Mouse (Mus musculus) kidney, adult 2 months (tissue): ENCODE results near the gene Flt1. TPM values are rescaled to one million over a fixed set of nuclear protein-coding genes. Genes with fewer than 3 reads are reported as not detected.

Experiments
- DNase-seq: peaks from one replicate; pipeline ENCODE4 v3.0.0; 2021
- H3K27ac ChIP-seq: fragments of 200-500 bp; 2 replicates; pipeline ENCODE4 v1.5.1; 2012; ENCODE audit warnings: low read depth, low read length, control low read depth, inconsistent platforms; ENCODE audit not compliant: insufficient read depth
- H3K27me3 ChIP-seq: fragments of 200-500 bp; replicated peaks from 2 replicates; pipeline ENCODE4 v1.6.1; 2012; ENCODE audit warnings: mild to moderate bottlenecking, moderate library complexity, low read length, inconsistent platforms; ENCODE audit not compliant: control insufficient read depth, insufficient read depth
- H3K36me3 ChIP-seq: fragments of 200-500 bp; 2 replicates; pipeline ENCODE4 v1.6.1; 2012; ENCODE audit warnings: mild to moderate bottlenecking, moderate library complexity, low read length, inconsistent platforms; ENCODE audit not compliant: control insufficient read depth, insufficient read depth
- H3K4me1 ChIP-seq: fragments of 200-500 bp; 2 replicates; pipeline ENCODE4 v1.6.1; 2011; ENCODE audit warnings: low read length; ENCODE audit not compliant: control insufficient read depth, insufficient read depth
- H3K4me3 ChIP-seq: fragments of 200-500 bp; 2 replicates; pipeline ENCODE4 v1.5.1; 2011; ENCODE audit warnings: mild to moderate bottlenecking, low read depth, low read length, control low read depth; ENCODE audit not compliant: insufficient read depth
- CTCF ChIP-seq: fragments of 200-500 bp; conservative IDR thresholded peaks from 2 replicates; pipeline ENCODE4 v1.5.1; 2011; ENCODE audit warnings: low read depth, mild to moderate bottlenecking, control low read depth, low read length, moderate library complexity, mixed read lengths; ENCODE audit not compliant: insufficient read depth, insufficient read length
- POLR2A ChIP-seq: fragments of 200-500 bp; IDR thresholded peaks from one replicate; pipeline ENCODE4 v1.6.1; 2011; ENCODE audit warnings: low read depth, low read length, control low read depth
- WGBS: fragments of 180-500 bp; shearing (Covaris S2); methylation state at CpG from one replicate; pipeline ENCODE4 v1.1.7; 2018; 5-methylcytosine and 5-hydroxymethylcytosine counted together
- polyA plus RNA-seq: library from polyadenylated mRNA; depleted of rRNA; stranded (reverse); fragments of >200 nt; gene quantifications from 2 replicates; pipeline ENCODE4 v1.2.3, GENCODE M21; 2012

The Flt1 gene
- polyA plus RNA-seq, 1 experiment, result 17.5 TPM

GRCm38 (mm10) chr5:147607256-147607975, 118.4 kb downstream of the Flt1 start:
- no peaks in the 10 kb centered on the region for H3K36me3 ChIP-seq
- peak; percentile 62 for DNase-seq
- H3K27me3 ChIP-seq, result no peaks in the 10 kb centered on the region
- no peak overlapping the region for H3K4me3 ChIP-seq
- no peak overlapping the region for H3K27ac ChIP-seq
- H3K4me1 ChIP-seq, result peaks cover 4% of the 10 kb centered on the region; the same call in 1 of the 2 replicates
- 71% methylated on average over 13 of the region's 13 CpGs for WGBS
- no peak for TF ChIP-seq POLR2A

DNA sequence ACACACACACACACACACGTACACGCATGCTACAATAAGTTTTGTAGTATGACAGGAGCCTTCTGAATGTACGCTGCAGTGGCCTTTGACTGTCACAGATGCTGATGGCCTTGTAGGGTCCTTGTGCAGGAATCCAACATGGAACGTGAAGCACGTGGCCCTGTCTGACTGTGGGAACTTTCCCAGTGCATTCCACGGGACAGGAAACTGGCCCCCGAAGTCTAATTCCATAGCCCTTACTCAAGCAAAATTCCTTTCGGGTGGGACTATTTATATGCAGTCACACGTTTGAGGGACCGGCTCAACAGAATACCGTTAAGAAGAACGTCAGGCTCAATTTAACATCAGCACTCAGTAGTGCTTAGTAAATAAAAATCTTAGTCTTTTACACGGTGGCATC, 119.1 kb downstream of the Flt1 start:
- Histone ChIP-seq H3K4me1 (peaks cover 4% of the 10 kb centered on the region; the same call in 1 of the 2 replicates), H3K4me3 (no peak overlapping the region)
- 58% methylated on average over 13 of the region's 13 CpGs for WGBS

DNA sequence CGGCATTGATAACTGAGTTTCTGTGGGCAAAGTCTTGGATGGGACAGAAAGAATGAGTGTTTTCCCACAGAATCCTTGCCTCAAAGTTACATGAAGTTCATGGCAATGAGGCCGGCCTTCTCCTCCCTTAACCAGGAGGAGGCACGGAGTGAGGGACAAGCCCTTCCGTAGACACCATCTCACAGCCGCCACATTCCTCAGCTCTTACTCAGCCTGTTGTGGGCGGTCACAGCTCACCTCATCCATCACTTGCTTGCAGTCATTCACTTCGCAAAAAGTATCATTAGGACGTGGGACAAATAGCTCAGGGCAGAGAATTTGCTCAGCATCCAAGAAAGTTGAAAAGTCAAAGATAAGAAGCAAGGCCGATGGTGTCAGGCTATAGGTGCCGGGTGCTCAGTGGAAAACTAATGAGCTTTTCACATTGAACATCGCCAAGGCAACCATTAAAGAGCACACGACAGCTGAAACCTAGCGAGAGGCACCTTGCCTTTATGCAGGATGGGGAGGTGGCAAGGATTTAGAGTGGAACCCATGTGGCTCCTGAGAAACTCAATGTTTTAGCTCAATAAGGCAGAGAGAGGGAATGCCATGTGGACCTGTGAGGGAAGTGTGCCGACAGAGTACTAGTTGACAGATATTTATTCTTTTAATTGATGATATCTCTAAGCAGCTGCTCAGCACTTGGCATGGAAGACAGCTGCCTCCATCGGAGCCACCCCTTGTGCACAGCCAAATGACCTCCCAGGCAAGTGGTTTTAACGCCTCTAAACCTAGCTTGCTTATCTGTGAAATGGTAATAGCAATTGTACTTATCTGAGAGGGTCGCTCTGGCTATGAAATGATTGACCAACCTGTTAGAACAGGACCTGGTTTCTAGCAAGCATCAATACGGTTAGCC, 124.1 kb downstream of the Flt1 start:
- 70% methylated on average over 18 of the region's 18 CpGs for WGBS
- DNase-seq, result no peak
- no peak overlapping the region for H3K27ac ChIP-seq
- no peak for TF ChIP-seq POLR2A
- TF ChIP-seq CTCF, result no peak
- no peaks in the 10 kb centered on the region for H3K4me1 ChIP-seq
- no peaks in the 10 kb centered on the region for H3K36me3 ChIP-seq
- H3K27me3 ChIP-seq, result no peaks in the 10 kb centered on the region
- no peak overlapping the region for H3K4me3 ChIP-seq

More for the DNA sequence above, 119.1 kb downstream of the Flt1 start:
- no peak for TF ChIP-seq POLR2A
- no peak for TF ChIP-seq CTCF
- Histone ChIP-seq H3K27ac (no peak overlapping the region), H3K36me3 (no peaks in the 10 kb centered on the region), H3K27me3 (no peaks in the 10 kb centered on the region)
- peak; percentile 62 for DNase-seq

- no peaks in the 10 kb centered on the region for H3K4me1 ChIP-seq
- no peak overlapping the region for H3K4me3 ChIP-seq
- no peak for DNase-seq
- H3K27ac ChIP-seq, result no peak overlapping the region
- H3K27me3 ChIP-seq, result no peaks in the 10 kb centered on the region
- TF ChIP-seq POLR2A (no peak), CTCF (no peak)
- WGBS, result 72% methylated on average over 16 of the region's 16 CpGs
- H3K36me3 ChIP-seq, result no peaks in the 10 kb centered on the region
These were observed 128.0 kb downstream of the Flt1 start for GRCm38 (mm10) chr5:147597825-147598224.

DNA sequence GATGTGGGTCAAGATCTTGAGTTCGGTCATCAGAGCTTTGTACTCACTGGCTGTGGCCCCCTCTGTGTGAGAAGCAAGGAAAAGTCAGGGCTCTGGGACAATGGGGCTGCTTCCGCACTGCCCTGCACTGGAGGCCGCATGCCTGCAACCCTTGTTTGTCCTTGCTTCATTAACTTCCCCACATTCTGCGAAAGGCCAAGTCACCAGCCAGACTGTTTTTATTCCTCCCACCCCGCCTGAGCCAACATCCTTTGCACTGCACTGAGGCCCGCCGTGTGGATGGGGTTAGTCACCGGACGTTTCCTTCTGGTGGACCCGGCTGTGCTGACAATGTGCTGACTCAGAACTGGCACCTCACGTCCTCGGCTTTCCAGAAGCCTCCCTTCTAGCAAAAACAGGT, 136.0 kb downstream of the Flt1 start:
- 27% methylated on average over 12 of the region's 12 CpGs for WGBS
- TF ChIP-seq POLR2A (no peak), CTCF (no peak)
- Histone ChIP-seq H3K27me3 (no peaks in the 10 kb centered on the region), H3K4me1 (no peaks in the 10 kb centered on the region), H3K36me3 (no peaks in the 10 kb centered on the region), H3K27ac (no peak overlapping the region), H3K4me3 (no peak overlapping the region)
- DNase-seq, result peak; percentile 49

DNA sequence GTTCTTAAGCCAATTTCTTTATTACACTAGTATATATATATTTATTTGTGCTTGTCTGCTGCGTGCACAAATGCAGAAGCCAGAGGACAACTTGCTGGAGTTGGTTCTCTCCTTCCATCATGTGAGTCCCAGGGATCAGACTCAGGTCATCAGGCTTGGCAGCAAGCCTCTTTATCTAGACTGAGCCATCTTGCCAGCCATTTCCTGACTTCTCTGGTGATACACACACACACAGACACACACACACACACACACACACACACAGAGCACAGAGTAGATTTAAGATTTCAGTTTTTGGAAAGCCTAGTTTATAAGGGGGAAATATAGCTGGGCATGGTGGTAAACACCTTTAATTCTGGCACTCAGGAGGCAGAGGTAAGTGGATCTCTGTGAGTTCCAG, 140.7 kb downstream of the Flt1 start:
- no peaks in the 10 kb centered on the region for H3K36me3 ChIP-seq
- WGBS, result 43% methylated on average over 1 of the region's 1 CpGs

DNA sequence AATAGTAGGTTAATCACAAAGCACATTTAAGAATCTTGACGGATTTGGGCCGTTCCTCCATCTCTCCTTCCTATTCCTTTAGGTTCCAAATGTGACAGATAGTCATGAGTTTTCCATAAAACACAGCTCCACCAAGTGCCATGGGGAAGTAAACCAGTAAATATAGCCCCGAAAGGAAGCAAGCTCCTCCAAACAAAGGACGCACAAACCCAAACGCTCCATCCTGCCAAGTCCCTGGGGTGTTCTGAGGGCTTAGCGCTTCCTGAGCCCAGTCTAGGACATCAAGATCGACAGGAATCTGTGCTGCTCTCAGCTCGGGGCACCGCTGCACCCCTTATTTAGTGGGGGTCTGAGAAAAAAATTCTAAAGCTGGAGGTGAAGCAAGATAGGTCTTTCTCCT, 141.2 kb downstream of the Flt1 start:
- 65% methylated on average over 9 of the region's 9 CpGs for WGBS
- H3K27me3 ChIP-seq, result no peaks in the 10 kb centered on the region
- no peak for TF ChIP-seq POLR2A
- no peak for TF ChIP-seq CTCF
- no peaks in the 10 kb centered on the region for H3K36me3 ChIP-seq
- H3K27ac ChIP-seq, result peak overlapping the region; percentile 65
- no peaks in the 10 kb centered on the region for H3K4me1 ChIP-seq
- H3K4me3 ChIP-seq, result no peak overlapping the region
- DNase-seq, result peak; percentile 67

More for the DNA sequence above, 140.7 kb downstream of the Flt1 start:
- Histone ChIP-seq H3K4me1 (no peaks in the 10 kb centered on the region), H3K27ac (no peak overlapping the region; the same call in 1 of the 2 replicates), H3K4me3 (no peak overlapping the region), H3K27me3 (no peaks in the 10 kb centered on the region)
- no peak for TF ChIP-seq POLR2A
- DNase-seq, result peak; percentile 42
